Mouse (Mus musculus) cerebellum, adult 18-20 months (tissue): ENCODE data around the gene Dusp18.
A peak's percentile ranks its signal among the peaks of the same experiment; 100 is the strongest.

Source experiments
- DNase-seq, 2 experiments: peaks; one replicate each; pipeline ENCODE4 v3.0.0; 2021

The Dusp18 gene

DNA sequence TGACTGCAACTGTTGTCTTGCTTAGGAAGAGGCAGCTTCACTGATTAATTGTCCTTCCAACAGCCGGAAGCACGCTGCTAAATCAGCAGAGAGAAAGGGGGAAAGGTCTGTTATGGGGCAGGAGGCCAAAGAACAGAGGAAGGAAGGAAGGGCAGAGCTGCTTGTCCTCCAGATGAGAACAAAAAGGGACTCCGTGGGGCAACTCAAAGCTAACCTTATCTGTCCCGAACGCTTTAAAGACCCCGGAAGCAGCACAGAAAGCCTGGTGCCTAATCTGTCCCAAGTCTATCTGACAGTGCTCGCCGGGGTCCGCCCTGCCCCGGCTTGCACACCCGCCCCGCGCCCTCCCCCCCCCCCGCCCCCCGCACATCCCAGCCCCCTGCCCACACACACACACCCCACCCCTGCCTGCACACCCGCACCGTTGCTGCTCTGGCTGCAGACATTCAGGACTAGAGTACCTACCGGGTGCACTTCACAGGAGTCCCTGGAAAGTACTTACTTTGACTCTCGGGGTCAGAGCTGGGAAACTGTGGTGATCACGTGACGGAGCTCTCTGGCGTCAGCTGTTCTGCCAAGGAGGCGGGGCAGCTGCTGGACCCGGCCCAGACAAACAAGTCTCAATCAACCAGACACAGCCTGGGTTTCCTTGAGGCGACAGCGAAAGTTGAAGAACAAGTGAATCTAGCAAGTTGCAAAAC is 36.6 kb downstream of the Dusp18 start, which contains the start of gene Tcn2:
Gene Tcn2, minus strand, starts transcription at position 649 of the 701 bp plus-strand sequence.
- DNase-seq: peak in 1 of 2 experiments; percentile 41

DNA sequence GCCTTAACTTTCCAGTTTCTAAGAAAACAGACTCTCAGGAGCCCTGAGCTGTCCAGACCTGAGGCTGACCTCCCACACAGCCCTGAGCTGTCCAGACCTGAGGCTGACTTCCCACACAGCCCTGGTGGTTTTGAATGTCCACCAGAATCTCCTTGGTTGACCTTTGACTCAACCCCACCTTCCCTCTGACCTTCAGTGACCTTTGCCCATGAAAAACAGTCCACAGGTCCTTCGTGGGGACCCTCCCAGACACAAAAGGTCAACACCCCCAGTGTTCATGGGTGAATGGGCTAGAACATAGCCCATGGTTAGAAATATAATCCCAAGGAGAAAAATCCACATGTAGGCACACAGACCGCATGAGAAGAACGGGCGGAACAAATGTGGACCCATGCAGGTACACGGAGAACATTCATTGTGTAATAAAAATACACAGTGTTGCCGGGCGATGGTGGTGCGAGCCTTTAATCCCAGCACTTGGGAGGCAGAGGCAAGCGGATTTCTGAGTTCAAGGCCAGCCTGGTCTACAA is 38.8 kb downstream of the Dusp18 start:
- no peak for DNase-seq

DNA sequence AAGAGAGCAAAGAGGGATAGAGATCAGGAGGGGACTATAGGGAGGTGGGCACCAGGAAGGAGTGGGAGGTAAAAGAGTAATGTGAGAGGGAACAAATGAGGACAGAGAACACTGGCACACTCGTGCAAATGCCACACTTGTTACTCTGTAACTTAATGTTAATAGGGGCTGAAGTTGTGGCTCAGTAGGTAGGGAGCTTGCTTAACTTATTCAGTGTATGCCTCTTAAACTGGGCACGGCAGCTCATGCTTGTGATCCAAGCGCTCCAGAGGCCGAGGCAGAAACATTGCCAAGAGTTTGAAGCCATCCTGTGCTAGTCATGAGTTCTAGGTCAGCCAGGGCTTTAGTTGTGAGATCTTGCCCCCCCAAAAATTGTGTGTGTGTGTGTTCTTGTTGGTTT is 40.1 kb downstream of the Dusp18 start:
- no peak for DNase-seq

DNA sequence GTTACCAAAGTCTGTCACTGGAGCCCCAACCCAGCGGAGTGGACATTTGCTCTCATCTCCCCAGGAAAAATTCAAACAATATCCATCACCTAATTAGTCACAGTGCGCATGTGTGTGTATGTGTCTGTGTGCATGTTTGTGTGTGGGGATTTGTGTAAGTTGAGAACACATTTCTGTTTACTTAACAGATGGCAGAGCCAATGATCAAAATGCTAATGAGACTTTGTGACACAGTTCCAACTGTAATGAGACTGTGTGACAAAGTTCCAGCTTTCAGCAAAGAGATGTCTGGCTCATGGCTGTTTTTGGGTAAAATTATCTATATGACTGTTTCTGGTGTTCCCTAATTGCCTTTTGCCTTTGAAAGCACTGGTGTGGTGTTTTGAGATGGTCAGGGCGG is 41.3 kb downstream of the Dusp18 start:
- no peak for DNase-seq

DNA sequence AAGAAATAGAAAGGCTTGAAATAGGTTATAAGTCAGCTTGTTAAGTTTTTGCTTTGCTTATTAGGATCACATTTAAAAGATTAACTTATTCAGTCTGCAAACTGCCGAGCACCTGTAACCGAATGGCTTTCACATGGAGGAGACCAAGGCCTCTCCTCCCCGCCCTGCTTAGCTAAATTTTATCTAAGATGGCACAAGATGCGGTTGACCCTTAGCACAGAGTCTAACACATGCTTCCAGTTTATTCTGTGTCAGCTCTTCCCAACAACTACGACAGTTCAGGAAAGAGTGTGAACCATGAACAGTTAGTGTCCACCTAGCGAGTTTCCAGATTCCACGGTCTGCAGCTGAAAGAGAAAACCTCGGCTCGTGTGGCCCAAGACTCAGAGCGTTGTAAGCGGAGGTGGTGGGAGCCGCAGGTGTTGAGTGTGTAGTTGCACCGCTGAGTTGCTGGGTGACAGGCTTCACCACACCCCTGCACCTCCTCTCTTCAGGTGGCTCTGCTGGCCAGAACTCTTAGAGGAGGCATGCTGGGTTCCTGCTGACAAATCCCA is 42.4 kb downstream of the Dusp18 start:
- no peak for DNase-seq

DNA sequence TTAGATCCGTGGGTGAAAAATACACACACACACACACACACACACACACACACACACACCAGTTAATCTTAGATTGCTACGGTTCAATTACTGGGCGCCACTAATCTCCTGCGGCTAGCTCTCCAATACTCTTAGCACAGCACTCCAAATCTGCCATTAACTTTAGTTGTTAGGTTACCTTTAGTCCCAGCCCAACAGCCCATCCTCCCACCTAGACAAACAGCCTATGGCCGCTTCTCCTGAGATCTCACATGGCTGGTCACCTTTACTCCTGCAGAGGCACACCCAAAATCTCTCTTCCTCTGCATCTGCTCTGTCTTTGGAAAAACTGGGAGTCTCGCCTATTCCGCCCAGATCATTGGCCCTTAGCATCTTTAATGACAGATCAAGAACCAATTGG is 46.3 kb downstream of the Dusp18 start:
- no peak for DNase-seq

DNA sequence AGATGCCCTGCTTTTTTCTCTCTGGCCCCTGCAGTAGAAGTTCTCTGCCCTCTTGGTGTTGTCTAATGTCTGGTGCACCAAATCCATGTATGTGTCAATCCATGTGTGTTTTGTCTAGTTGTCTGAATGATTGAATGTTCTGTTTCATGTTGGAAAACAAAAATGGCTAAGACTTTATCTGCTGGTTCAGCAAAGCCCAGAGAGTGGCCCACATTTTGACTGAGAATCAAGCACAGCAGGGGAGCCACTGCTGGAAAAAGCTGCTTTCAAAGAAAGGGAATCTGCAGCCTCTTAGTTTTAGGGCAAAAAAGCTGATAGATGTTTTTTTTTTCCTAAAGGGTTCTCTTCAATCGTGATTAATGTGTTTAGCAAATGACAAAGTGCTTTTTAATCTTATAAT is 51.3 kb downstream of the Dusp18 start:
- DNase-seq: no peak
